Mouse (Mus musculus): ENCODE measurements around the gene Tcf23. TPM values are rescaled to one million over a fixed set of nuclear protein-coding genes. Genes with fewer than 3 reads are reported as not detected.

The Tcf23 gene
- polyA plus RNA-seq, 1 experiment, result 0.34 TPM

- TF ChIP-seq POLR2A (IDR thresholded peaks at IDR 0.05; ENCODE audit: low read depth, low read length) (no peak), CTCF (IDR thresholded peaks at IDR 0.05; ENCODE audit: extremely low read depth, insufficient read depth, insufficient read length, insufficient replicate concordance) (no peak)
- peaks cover 24% of the 10 kb centered on the region for H3K4me1 ChIP-seq (ENCODE audit: control insufficient read depth, insufficient read depth, insufficient read length)
- H3K27me3 ChIP-seq (ENCODE audit: control insufficient read depth, insufficient read depth, low read length), result no peaks in the 10 kb centered on the region
- H3K27ac ChIP-seq (ENCODE audit: insufficient read depth, low read length), result peak overlapping the region; percentile 63; the same call in 1 of the 2 replicates
- peaks cover 9% of the 10 kb centered on the region for H3K36me3 ChIP-seq (ENCODE audit: control insufficient read depth, insufficient read depth, low read length)
- 26% methylated on average over 10 of the region's 10 CpGs for WGBS
- peak in 1 of 2 experiments; percentile 67 for DNase-seq (ENCODE audit: low read depth in 1 of 2, low spot score in 2 of 2)
- no peak overlapping the region for H3K4me3 ChIP-seq (ENCODE audit: extremely low read depth, insufficient read depth, insufficient read length)
Measured at GRCm38 (mm10) chr5:30961545-30962505, 6.6 kb upstream of the Tcf23 start.

- TF ChIP-seq CTCF (IDR thresholded peaks at IDR 0.05; ENCODE audit: extremely low read depth, insufficient read depth, insufficient read length, insufficient replicate concordance) (no peak), POLR2A (IDR thresholded peaks at IDR 0.05; ENCODE audit: low read depth, low read length) (no peak)
- WGBS, result 87% methylated on average over 3 of the region's 3 CpGs
- H3K4me1 ChIP-seq (ENCODE audit: control insufficient read depth, insufficient read depth, insufficient read length), result peaks cover 12% of the 10 kb centered on the region
- no peak overlapping the region for H3K27ac ChIP-seq (ENCODE audit: insufficient read depth, low read length)
- H3K27me3 ChIP-seq (ENCODE audit: control insufficient read depth, insufficient read depth, low read length), result no peaks in the 10 kb centered on the region
- no peak for DNase-seq (ENCODE audit: low read depth in 1 of 2, low spot score in 2 of 2)
- 0 out of 2 replicates have a peak, but pooled peaks cover under 1% of the 10 kb centered on the region for H3K36me3 ChIP-seq (ENCODE audit: control insufficient read depth, insufficient read depth, low read length)
- no peak overlapping the region for H3K4me3 ChIP-seq (ENCODE audit: extremely low read depth, insufficient read depth, insufficient read length)
Measured at GRCm38 (mm10) chr5:30963916-30964315, 4.5 kb upstream of the Tcf23 start.

- Histone ChIP-seq H3K27me3 (ENCODE audit: control insufficient read depth, insufficient read depth, low read length) (no peaks in the 10 kb centered on the region), H3K4me1 (ENCODE audit: control insufficient read depth, insufficient read depth, insufficient read length) (peaks cover 2% of the 10 kb centered on the region), H3K36me3 (ENCODE audit: control insufficient read depth, insufficient read depth, low read length) (no peaks in the 10 kb centered on the region), H3K27ac (ENCODE audit: insufficient read depth, low read length) (no peak overlapping the region), H3K4me3 (ENCODE audit: extremely low read depth, insufficient read depth, insufficient read length) (no peak overlapping the region)
- DNase-seq (ENCODE audit: low read depth in 1 of 2, low spot score in 2 of 2), result no peak
- TF ChIP-seq POLR2A (IDR thresholded peaks at IDR 0.05; ENCODE audit: low read depth, low read length) (no peak), CTCF (IDR thresholded peaks at IDR 0.05; ENCODE audit: extremely low read depth, insufficient read depth, insufficient read length, insufficient replicate concordance) (no peak)
- 92% methylated on average over 4 of the region's 4 CpGs for WGBS
Measured at GRCm38 (mm10) chr5:30966189-30966588, 2.3 kb upstream of the Tcf23 start.

GRCm38 (mm10) chr5:30969440-30969839, 978 bp downstream of the Tcf23 start:
- Histone ChIP-seq H3K4me3 (ENCODE audit: extremely low read depth, insufficient read depth, insufficient read length) (no peak overlapping the region), H3K36me3 (ENCODE audit: control insufficient read depth, insufficient read depth, low read length) (no peaks in the 10 kb centered on the region), H3K27ac (ENCODE audit: insufficient read depth, low read length) (no peak overlapping the region), H3K4me1 (ENCODE audit: control insufficient read depth, insufficient read depth, insufficient read length) (no peaks in the 10 kb centered on the region; the same call in 1 of the 2 replicates), H3K27me3 (ENCODE audit: control insufficient read depth, insufficient read depth, low read length) (no peaks in the 10 kb centered on the region)
- TF ChIP-seq POLR2A (IDR thresholded peaks at IDR 0.05; ENCODE audit: low read depth, low read length) (no peak), CTCF (IDR thresholded peaks at IDR 0.05; ENCODE audit: extremely low read depth, insufficient read depth, insufficient read length, insufficient replicate concordance) (no peak)
- no peak for DNase-seq (ENCODE audit: low read depth in 1 of 2, low spot score in 2 of 2)
- 71% methylated on average over 2 of the region's 2 CpGs for WGBS

- no peak overlapping the region for H3K27ac ChIP-seq (ENCODE audit: insufficient read depth, low read length)
- H3K4me1 ChIP-seq (ENCODE audit: control insufficient read depth, insufficient read depth, insufficient read length), result no peaks in the 10 kb centered on the region; the same call in 1 of the 2 replicates
- H3K4me3 ChIP-seq (ENCODE audit: extremely low read depth, insufficient read depth, insufficient read length), result no peak overlapping the region
- no peaks in the 10 kb centered on the region for H3K27me3 ChIP-seq (ENCODE audit: control insufficient read depth, insufficient read depth, low read length)
- no peak for TF ChIP-seq CTCF (IDR thresholded peaks at IDR 0.05; ENCODE audit: extremely low read depth, insufficient read depth, insufficient read length, insufficient replicate concordance)
- TF ChIP-seq POLR2A (IDR thresholded peaks at IDR 0.05; ENCODE audit: low read depth, low read length), result no peak
- no peak for DNase-seq (ENCODE audit: low read depth in 1 of 2, low spot score in 2 of 2)
- H3K36me3 ChIP-seq (ENCODE audit: control insufficient read depth, insufficient read depth, low read length), result no peaks in the 10 kb centered on the region
- 81% methylated on average over 9 of the region's 9 CpGs for WGBS
Measured at GRCm38 (mm10) chr5:30974870-30975656, 6.6 kb downstream of the Tcf23 start.

GRCm38 (mm10) chr5:30982357-30982756, 13.9 kb downstream of the Tcf23 start:
- no peak overlapping the region for H3K4me3 ChIP-seq (ENCODE audit: extremely low read depth, insufficient read depth, insufficient read length)
- no peak overlapping the region for H3K27ac ChIP-seq (ENCODE audit: insufficient read depth, low read length)
- no peaks in the 10 kb centered on the region for H3K36me3 ChIP-seq (ENCODE audit: control insufficient read depth, insufficient read depth, low read length)
- no peaks in the 10 kb centered on the region for H3K4me1 ChIP-seq (ENCODE audit: control insufficient read depth, insufficient read depth, insufficient read length)
- 43% methylated on average over 2 of the region's 2 CpGs for WGBS
- no peaks in the 10 kb centered on the region for H3K27me3 ChIP-seq (ENCODE audit: control insufficient read depth, insufficient read depth, low read length)
- DNase-seq (ENCODE audit: low read depth in 1 of 2, low spot score in 2 of 2), result no peak
- TF ChIP-seq POLR2A (IDR thresholded peaks at IDR 0.05; ENCODE audit: low read depth, low read length), result no peak
- no peak for TF ChIP-seq CTCF (IDR thresholded peaks at IDR 0.05; ENCODE audit: extremely low read depth, insufficient read depth, insufficient read length, insufficient replicate concordance)
